Mouse (Mus musculus) urinary bladder, postnatal 14 days (tissue): Measurements from ENCODE around the gene Olfm3.

Source experiments
- DNase-seq: peaks from one replicate; pipeline ENCODE4 v3.0.0; 2021; ENCODE audit warnings: low spot score

Olfm3 gene

DNA sequence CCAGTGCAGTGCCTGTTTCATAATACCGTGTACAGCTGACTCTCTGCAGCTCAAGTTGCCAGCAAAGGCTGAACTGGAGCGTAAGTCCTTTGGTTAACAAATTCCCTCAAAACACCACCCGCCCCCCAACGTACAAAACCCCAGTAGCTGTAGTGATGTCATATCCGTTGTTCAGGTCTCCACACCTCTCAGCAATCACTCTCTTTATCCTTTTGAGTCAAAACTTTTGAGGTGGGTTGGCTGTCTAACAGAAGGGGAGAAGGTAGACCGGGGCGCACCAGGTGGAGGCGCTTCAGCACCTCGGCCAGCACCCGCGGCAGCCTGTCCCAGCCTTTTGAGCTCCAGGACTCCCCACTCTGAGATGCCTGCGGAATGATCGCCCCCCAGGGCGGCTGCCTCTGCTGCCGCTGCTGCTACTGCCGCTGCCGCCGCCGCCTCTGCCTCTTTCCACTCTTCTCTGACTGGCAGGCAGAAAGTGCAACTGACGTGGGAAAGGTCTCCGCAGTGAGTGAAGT, at the start of gene Olfm3:
Olfm3 (plus strand) TSS at position 155 of the 515 bp plus-strand sequence.
- peak; percentile 4 for DNase-seq

- no peak for DNase-seq
Observed at GRCm38 (mm10) chr3:114889764-114890163, 14.1 kb upstream of the Olfm3 start.

- no peak for DNase-seq
Observed at GRCm38 (mm10) chr3:114904633-114905423, 950 bp downstream of the Olfm3 start.

GRCm38 (mm10) chr3:114907537-114907936, 3.7 kb downstream of the Olfm3 start:
- DNase-seq = no peak

- DNase-seq = no peak
Observed at GRCm38 (mm10) chr3:114908846-114909245, 5.0 kb downstream of the Olfm3 start.

DNA sequence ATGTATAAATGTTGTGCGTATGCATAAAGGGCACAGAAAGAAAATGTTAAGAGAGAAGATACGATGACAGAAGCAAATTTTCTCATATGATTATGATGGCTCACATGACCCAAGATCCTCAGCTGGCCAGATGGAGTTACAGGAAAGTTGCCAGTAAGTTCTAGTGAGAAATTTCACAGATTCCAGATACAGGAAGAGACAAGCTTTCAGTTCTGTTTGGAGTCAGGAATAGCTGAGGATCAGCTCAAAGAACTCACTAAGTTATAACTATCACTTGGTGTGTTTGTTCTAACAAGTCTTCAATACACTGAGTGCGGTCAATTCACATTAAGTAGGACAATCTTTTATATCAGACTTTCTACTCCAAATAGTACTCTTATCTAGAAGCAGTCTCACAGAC, 16.2 kb downstream of the Olfm3 start:
- no peak for DNase-seq

- no peak for DNase-seq
Observed at GRCm38 (mm10) chr3:114929605-114930004, 25.7 kb downstream of the Olfm3 start.

DNA sequence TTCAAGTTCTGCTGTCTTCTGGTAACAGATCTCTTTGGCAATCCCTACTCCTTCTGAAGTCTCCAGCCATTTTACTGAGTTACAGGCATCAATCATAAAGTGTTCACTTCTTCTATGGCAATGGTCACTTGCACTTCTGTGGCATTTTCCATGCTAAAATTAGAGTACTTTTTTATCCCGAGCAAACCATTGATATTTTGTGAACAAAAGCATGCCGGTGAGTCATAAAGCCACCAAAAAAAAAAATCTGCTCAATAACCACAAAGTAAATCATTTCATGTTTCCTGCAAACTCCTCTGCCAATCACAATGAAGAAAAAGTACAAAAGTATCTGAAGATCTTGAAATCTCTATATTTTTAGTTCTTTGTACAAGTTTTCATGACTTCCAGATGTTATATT, 26.5 kb downstream of the Olfm3 start:
- no peak for DNase-seq

DNA sequence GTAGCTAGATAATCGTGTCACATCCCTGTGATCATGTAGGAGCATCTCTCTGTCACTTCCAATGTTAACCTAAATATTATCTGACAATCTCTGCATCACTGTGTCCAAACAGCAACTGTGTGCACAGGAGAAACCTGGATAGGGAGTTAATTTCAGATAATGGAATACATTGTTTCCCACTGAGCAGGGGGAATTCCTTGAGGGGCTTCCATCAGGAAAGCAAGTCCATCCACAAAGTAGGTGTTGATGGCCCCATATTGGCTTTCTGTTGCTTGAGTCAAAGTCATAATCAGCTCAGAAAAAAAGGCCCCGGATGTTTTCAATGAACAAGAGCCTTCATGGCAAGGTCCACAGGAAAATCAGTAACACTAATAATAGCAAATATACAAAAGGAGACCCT, 26.9 kb downstream of the Olfm3 start:
- DNase-seq = no peak

GRCm38 (mm10) chr3:114932881-114933280, 29.0 kb downstream of the Olfm3 start:
- DNase-seq = no peak

DNA sequence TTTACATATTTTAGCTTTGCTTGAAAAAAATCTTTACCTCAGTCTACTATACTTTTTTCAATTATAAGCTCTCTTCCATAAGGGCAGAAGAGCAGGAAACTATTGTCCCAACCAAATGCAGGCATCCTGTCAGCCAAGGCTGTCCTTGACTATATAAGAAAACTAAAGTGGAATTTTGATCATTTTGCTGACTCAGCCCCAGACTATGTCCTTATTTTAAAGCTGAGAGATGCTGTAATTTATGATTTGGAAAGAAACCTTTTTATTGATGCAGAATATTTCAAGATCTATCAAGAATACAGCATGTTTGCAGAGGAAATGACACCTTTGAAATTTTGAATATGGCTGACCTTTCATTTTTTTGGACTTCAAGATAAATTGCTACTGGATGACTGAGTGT, 51.0 kb downstream of the Olfm3 start:
- DNase-seq = no peak

DNA sequence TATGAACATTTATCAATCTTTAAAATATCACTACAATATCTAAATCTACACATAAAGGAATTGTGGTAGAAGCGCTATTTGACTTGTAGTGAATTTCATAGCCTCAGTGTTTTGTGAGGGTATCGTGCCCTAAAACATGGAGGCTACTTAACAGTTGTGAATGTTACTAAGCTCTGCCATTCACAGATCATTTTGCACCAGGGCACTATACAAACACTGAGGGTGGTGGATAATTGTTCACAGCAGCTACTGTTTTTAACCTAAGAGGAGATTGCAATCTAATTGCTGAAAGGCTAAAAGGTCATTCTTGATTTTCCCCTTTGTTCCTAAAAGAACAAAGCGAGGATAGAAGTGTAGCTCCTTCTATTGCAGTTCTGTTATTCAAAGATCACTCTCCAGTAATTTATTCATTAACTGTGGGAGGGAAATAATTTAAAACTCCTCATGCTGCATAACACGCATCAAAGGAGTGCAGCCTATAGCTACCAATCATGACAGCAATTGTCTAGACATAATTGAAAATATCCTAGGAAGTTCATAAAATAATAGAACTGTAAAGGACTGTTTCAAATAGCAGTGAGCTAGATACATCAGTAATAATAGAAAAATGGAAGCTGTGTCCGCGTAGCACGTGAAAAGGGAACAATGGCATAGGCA, 55.6 kb downstream of the Olfm3 start:
- no peak for DNase-seq

DNA sequence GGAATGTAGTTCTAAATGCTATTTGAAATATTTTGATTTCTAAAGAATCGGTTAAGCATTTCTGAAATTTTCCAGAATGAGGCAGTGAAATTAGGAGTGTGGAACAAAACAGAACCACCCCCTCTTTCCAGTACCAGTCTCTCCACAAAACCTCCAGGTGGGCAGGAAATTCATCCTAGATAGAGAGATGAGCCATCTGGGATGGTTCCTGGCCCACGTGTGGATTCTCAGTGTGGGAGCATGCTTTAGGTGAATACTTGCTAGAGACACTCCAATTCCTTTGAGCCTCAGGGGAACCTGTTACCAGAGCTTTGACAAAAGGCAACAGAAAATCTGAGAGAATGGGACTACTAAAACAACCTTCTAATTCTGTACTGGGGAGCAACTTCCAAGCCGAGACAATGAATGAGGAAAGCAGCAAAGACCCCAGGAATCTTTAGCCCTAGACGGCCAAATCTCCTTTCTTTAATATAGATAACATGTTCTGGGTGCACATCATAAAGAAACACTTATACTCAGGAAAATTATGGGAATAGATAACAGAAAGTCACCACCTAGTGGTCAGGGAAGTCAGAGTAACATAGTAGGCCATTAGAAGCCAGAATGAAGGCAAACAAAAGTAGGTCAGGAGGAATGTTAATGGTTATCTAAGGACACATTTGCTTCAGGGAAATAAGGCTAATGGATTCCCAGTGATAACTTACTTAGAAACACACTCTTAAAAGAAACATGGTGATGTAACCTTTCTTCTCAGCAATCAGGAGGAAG, 58.6 kb downstream of the Olfm3 start:
- DNase-seq = no peak

DNA sequence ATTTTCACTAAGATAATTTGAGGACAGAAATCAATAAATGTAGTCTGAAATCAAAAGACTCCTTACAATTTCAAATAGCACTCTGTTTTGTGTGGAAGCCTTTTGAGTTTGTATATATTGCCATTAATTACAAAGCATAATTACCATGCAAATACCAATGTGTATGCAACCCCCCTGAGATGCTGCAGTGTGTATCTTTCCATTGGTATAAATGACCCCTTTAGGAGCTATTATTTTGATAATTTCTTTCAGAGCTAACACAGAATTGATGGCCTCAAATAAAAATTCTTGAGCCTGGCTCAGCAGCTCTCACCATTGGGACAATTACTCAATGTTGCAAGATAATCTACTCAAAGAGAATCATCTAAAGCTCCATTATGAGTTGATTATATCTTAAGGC, 67.3 kb downstream of the Olfm3 start:
- no peak for DNase-seq

GRCm38 (mm10) chr3:114972522-114972921, 68.6 kb downstream of the Olfm3 start:
- no peak for DNase-seq

DNA sequence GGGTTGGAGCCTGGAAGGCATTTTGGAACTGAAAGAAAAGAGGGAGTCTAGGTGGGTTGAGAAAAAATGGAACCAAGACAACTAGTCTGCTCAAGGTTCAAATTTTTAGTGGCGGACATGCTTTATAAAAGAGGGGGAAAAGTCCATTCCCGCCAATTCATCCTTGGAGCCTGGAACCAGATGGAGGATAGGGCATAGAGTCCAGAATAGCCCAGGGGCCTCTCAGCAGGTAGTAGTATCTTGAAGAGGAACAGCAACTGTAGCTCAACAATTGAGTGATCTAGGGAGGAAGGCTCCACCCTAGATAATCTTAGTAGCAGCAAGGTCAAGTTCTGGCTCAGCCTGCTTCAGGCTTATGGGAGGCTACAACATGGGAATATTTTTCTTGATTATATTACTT, 87.0 kb downstream of the Olfm3 start:
- no peak for DNase-seq

DNA sequence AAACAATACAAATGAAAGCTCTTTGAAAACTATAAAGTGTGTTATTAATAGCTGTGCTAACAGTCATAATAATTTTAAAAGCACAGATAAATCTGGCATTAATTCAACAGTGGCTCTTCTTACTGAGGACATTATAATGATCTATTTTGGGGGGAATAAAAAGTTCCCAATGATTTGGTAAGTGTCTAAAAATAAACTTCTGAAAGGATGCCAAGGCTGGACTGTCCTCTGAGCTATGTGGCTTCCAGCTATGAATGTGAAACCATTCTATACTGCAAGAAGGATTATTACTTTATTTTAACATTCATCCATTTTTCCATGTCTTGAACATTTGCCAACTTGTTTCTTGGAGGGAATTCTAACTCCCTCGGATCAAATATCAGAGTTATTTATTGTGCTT, 92.1 kb downstream of the Olfm3 start:
- DNase-seq = no peak

GRCm38 (mm10) chr3:115027560-115027959, 123.7 kb downstream of the Olfm3 start:
- DNase-seq = no peak

DNA sequence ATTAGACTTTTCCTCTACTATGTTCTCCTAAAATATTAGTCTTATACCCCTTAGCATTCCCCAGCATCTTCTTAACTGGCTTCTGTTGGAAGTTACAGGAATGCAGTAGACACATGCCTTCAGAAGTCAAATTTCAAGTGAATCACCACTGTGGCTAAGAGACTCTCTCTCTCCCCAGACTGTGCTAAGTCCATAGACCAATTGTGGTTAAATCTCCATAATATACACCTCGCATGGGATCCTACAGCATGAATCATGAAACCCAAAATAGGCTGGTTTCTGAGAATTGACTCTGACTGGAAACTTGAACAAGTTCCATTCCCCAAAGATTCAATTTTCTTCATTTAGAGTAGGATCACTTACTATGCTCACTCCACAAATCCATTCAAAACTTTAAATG, 124.2 kb downstream of the Olfm3 start:
- DNase-seq = no peak

DNA sequence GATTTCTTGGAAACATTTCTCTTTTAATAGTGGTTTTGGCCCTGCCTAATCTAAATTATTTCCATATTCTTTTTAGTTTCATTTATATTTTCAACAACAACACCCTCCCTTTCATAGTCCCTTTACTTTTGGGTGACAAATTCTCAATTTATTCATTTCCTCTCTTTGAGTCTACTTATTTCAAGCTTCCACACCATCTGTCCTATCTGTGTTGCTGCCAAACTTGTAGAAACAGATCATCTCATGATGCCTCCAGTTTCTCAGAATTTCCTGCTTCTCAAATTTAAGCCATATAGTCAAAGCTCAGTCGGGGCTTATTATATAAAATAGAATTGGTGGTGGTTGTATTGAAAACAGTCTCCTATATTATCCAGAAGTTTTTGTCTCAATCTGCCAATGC, 124.7 kb downstream of the Olfm3 start:
- no peak for DNase-seq

GRCm38 (mm10) chr3:115049060-115049459, 145.2 kb downstream of the Olfm3 start:
- DNase-seq = no peak

- DNase-seq = no peak
Observed at GRCm38 (mm10) chr3:115064901-115065300, 161.0 kb downstream of the Olfm3 start.
